Mouse (Mus musculus) T-helper 17 cell (primary cell): ENCODE measurements at regions not wholly inside any gene's neighbourhood (a gene's known extent, or its start where the extent isn't known, plus 50 kb on each side); places are given as distances from the start of the nearest gene placed in this dataset.

Experiments
- in situ Hi-C, 2 experiments: fragments of 300-600 bp; cut with MboI, MseI; formaldehyde crosslinking; loops; 1 replicate in 1 of 2; 2 replicates in 1 of 2; pipeline ENCODE4 v1.15.1; 2025; ENCODE audit warnings: high pct_unique_total_duplicates in 2 of 2

DNA sequence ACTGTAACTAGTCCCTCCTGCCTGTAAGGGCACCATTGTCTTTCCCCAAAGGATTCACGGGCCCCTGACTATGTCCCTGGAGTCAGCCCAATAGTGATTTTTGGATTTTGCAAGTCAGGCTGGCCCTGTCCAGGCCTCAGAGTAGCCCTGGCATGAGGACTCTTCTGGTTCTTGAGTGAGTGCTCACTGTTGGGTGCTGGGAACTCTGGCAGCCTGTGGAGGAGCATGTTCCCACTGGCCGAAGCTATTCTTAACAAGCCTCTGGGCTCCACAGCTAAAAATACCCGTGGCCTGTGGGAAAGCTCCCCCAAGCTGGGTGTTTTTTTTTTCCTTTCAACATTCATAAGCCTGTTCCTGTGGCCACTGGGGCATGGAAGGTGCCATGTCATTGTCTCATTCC, 60.0 kb upstream of the Ccnd1 start:
- in situ Hi-C loops, result no loop called here

- in situ Hi-C loops, result no loop called here
Observed at GRCm38 (mm10) chr7:144996847-144997246, 57.1 kb upstream of the Ccnd1 start.

GRCm38 (mm10) chr7:144994229-144994628, 54.5 kb upstream of the Ccnd1 start:
- in situ Hi-C loops, result no loop called here

GRCm38 (mm10) chr7:144993566-144993965, 53.8 kb upstream of the Ccnd1 start:
- in situ Hi-C loops, result no loop called here

GRCm38 (mm10) chr7:144991760-144992159, 52.0 kb upstream of the Ccnd1 start:
- in situ Hi-C loops, result no loop called here
